Mouse (Mus musculus) erythroblast, embryonic 14.5 days (primary cell): ENCODE data around the gene Akap6.

Source experiments
- GATA1 ChIP-seq: IDR thresholded peaks from 2 replicates; pipeline ENCODE4 v1.6.1; 2012; ENCODE audit warnings: low read length, inconsistent platforms, mixed read lengths
- TAL1 ChIP-seq: IDR thresholded peaks from 3 replicates; pipeline ENCODE4 v1.6.1; 2012; ENCODE audit warnings: low read length, inconsistent platforms, mixed read lengths

DNA sequence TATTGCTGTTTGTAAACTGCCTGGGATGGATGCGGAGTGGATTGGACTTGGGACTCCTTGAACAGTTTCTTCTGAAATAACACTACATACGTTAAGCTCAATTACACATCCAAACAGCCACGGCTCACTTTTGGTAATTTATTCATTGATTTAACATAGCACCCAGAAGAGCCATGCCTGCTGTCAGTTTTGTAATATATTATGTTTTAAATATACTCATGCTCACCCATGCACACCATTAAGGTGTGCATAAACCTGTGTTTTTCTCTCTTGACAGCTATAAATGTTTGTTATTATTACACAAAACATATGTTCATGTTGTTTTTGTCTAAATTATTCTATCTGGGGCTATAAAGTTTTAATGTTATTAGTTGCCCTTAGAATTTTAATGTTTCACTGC, 258.4 kb downstream of the Akap6 start:
- TF ChIP-seq TAL1 (no peak), GATA1 (no peak)
